Mouse (Mus musculus): Measurements from ENCODE around the gene Gm43517. TPM values are rescaled to one million over a fixed set of nuclear protein-coding genes. Genes with fewer than 3 reads are reported as not detected.

Gm43517 gene
- total RNA-seq, 1 experiment = not detected

DNA sequence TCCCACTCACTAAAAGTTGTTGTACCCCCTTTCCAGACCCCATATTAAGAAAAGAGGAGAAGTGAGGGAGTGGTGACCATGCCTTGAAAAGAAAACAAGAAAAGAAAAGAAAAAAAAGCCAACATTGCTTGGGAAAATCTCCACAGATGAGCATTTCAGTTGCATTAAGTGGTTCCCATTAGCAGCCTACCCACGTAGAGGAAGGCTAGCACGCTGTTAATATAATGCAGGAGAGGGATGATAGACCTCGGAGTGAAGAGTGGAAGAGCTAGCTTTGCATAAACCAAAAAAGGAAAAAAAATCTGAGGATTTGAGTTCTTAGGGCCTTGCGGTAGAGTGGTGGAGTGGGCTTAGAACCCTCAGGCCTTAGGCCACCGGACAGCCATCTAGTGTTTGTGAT is 11.8 kb upstream of the Gm43517 start:
- Histone ChIP-seq H3K4me3 (ENCODE audit: insufficient read depth in 1 of 2, low read depth in 1 of 2, low read length in 2 of 2, poor library complexity in 1 of 2, severe bottlenecking in 1 of 2) (no peak overlapping the region), H3K9ac (ENCODE audit: insufficient read depth, low read depth, low read length, poor library complexity, severe bottlenecking) (no peak overlapping the region), H3K4me1 (ENCODE audit: control insufficient read depth in 2 of 2, insufficient read depth in 2 of 2, low read length in 2 of 2, poor library complexity in 1 of 2) (no peaks in the 10 kb centered on the region), H3K27ac (ENCODE audit: insufficient read depth, low read depth, low read length, poor library complexity, severe bottlenecking) (no peak overlapping the region), H3K36me3 (ENCODE audit: control insufficient read depth, insufficient read depth, low read length, poor library complexity, severe bottlenecking) (no peaks in the 10 kb centered on the region), H3K9me3 (ENCODE audit: control insufficient read depth, insufficient read depth, low read depth, low read length) (no peaks in the 10 kb centered on the region)
- no peak for DNase-seq (ENCODE audit: low read depth, low spot score)
- no peak for TF ChIP-seq CHD2 (IDR thresholded peaks at IDR 0.05; ENCODE audit: low read depth, low read length)
- TF ChIP-seq HCFC1 (IDR thresholded peaks at IDR 0.05; ENCODE audit: borderline replicate concordance, insufficient read depth, low read length) = no peak
- TF ChIP-seq ZC3H11A (IDR thresholded peaks at IDR 0.05; ENCODE audit: borderline replicate concordance, low read depth, low read length) = no peak
- TF ChIP-seq ZNF384 (IDR thresholded peaks at IDR 0.05; ENCODE audit: low read depth, low read length) = no peak
- TF ChIP-seq MAFK (IDR thresholded peaks at IDR 0.05; ENCODE audit: insufficient read depth, low read depth, low read length) = no peak
- in situ Hi-C loops (cut with MboI; ENCODE audit: low sequenced_read_pairs in 2 of 2, unreplicated experiment in 2 of 2) = loop anchor here (25.0 kb wide), 2 partner anchors 1564 to 1589 kb away; no protein-coding TSS in a partner anchor

DNA sequence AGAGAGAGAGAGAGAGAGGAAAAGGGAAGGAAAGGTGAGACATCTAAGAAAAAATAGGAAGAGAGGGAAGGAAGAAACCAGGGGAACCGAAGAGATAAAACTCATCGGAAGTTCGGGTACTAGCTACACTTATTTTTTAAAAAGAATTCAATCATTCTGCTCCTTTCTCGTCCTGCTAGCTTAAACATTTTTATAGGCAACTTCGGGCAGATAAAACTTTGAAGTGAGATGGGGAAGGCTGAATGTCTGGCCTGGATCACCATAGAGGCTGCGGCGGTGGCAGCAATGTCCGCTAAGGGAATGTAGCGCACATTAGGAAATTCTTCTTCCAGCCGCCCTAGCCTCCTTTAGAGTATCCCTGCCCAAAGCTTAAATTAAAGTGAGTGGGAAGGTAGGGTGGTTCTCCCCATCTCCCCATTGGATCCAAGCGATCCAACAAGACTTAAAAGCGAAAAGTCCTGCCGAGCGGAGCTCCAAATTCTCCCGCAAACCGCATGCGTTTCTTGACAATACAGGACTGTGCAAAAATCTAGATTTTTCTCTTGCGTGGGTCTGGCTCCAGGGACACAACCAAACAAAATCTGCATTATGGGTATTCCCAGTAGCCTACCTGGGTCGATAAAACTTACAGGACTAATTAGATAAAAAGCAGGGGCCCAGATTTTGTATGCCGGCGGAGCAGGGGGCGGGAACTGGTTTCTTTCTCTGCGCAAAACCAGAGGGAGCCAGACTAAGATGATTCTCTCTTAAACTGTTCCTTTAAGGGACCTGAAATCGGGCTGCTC is 11.0 kb upstream of the Gm43517 start:
- in situ Hi-C loops (cut with MboI; ENCODE audit: low sequenced_read_pairs in 2 of 2, unreplicated experiment in 2 of 2) = loop anchor here (25.0 kb wide), 2 partner anchors 1563 to 1588 kb away; no protein-coding TSS in a partner anchor
- no peak overlapping the region for H3K9ac ChIP-seq (ENCODE audit: insufficient read depth, low read depth, low read length, poor library complexity, severe bottlenecking)
- H3K4me1 ChIP-seq (ENCODE audit: control insufficient read depth in 2 of 2, insufficient read depth in 2 of 2, low read length in 2 of 2, poor library complexity in 1 of 2) = no peaks in the 10 kb centered on the region
- H3K36me3 ChIP-seq (ENCODE audit: control insufficient read depth, insufficient read depth, low read length, poor library complexity, severe bottlenecking) = no peaks in the 10 kb centered on the region
- TF ChIP-seq MAFK (IDR thresholded peaks at IDR 0.05; ENCODE audit: insufficient read depth, low read depth, low read length) (no peak), HCFC1 (IDR thresholded peaks at IDR 0.05; ENCODE audit: borderline replicate concordance, insufficient read depth, low read length) (no peak), CHD2 (IDR thresholded peaks at IDR 0.05; ENCODE audit: low read depth, low read length) (no peak), ZC3H11A (IDR thresholded peaks at IDR 0.05; ENCODE audit: borderline replicate concordance, low read depth, low read length) (no peak), ZNF384 (IDR thresholded peaks at IDR 0.05; ENCODE audit: low read depth, low read length) (no peak)
- peak overlapping the region; percentile 44 to 59 for H3K4me3 ChIP-seq (ENCODE audit: insufficient read depth in 1 of 2, low read depth in 1 of 2, low read length in 2 of 2, poor library complexity in 1 of 2, severe bottlenecking in 1 of 2)
- H3K27ac ChIP-seq (ENCODE audit: insufficient read depth, low read depth, low read length, poor library complexity, severe bottlenecking) = no peak overlapping the region
- H3K9me3 ChIP-seq (ENCODE audit: control insufficient read depth, insufficient read depth, low read depth, low read length) = no peaks in the 10 kb centered on the region
- DNase-seq (ENCODE audit: low read depth, low spot score) = no peak

DNA sequence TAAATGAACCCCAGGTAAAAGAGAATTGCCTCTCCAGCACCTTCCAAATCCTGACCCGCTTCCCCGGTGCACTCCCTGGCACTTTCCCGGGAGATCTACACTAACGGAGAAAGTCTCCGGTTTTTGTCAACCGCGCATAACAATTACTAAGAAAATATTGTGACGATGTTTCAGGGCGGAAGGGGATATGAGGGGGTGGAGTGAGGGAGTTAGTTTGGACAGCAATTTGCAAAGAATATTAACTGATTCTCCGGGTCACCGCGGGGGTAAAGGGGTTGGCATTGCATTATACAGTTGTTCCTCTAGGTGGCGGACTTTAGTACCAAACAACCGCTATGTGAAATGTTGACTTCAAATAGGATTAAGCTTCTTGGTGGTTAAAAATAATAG is 10.4 kb upstream of the Gm43517 start:
- TF ChIP-seq HCFC1 (IDR thresholded peaks at IDR 0.05; ENCODE audit: borderline replicate concordance, insufficient read depth, low read length) (no peak), MAFK (IDR thresholded peaks at IDR 0.05; ENCODE audit: insufficient read depth, low read depth, low read length) (no peak), CHD2 (IDR thresholded peaks at IDR 0.05; ENCODE audit: low read depth, low read length) (no peak), ZNF384 (IDR thresholded peaks at IDR 0.05; ENCODE audit: low read depth, low read length) (no peak), ZC3H11A (IDR thresholded peaks at IDR 0.05; ENCODE audit: borderline replicate concordance, low read depth, low read length) (no peak)
- DNase-seq (ENCODE audit: low read depth, low spot score) = no peak
- H3K9ac ChIP-seq (ENCODE audit: insufficient read depth, low read depth, low read length, poor library complexity, severe bottlenecking) = no peak overlapping the region
- no peaks in the 10 kb centered on the region for H3K4me1 ChIP-seq (ENCODE audit: control insufficient read depth in 2 of 2, insufficient read depth in 2 of 2, low read length in 2 of 2, poor library complexity in 1 of 2)
- H3K4me3 ChIP-seq (ENCODE audit: insufficient read depth in 1 of 2, low read depth in 1 of 2, low read length in 2 of 2, poor library complexity in 1 of 2, severe bottlenecking in 1 of 2) = peak overlapping the region; percentile 44 to 59
- no peak overlapping the region for H3K27ac ChIP-seq (ENCODE audit: insufficient read depth, low read depth, low read length, poor library complexity, severe bottlenecking)
- no peaks in the 10 kb centered on the region for H3K36me3 ChIP-seq (ENCODE audit: control insufficient read depth, insufficient read depth, low read length, poor library complexity, severe bottlenecking)
- H3K9me3 ChIP-seq (ENCODE audit: control insufficient read depth, insufficient read depth, low read depth, low read length) = no peaks in the 10 kb centered on the region
- in situ Hi-C loops (cut with MboI; ENCODE audit: low sequenced_read_pairs in 2 of 2, unreplicated experiment in 2 of 2) = loop anchor here (25.0 kb wide), 2 partner anchors 1563 to 1588 kb away; no protein-coding TSS in a partner anchor

DNA sequence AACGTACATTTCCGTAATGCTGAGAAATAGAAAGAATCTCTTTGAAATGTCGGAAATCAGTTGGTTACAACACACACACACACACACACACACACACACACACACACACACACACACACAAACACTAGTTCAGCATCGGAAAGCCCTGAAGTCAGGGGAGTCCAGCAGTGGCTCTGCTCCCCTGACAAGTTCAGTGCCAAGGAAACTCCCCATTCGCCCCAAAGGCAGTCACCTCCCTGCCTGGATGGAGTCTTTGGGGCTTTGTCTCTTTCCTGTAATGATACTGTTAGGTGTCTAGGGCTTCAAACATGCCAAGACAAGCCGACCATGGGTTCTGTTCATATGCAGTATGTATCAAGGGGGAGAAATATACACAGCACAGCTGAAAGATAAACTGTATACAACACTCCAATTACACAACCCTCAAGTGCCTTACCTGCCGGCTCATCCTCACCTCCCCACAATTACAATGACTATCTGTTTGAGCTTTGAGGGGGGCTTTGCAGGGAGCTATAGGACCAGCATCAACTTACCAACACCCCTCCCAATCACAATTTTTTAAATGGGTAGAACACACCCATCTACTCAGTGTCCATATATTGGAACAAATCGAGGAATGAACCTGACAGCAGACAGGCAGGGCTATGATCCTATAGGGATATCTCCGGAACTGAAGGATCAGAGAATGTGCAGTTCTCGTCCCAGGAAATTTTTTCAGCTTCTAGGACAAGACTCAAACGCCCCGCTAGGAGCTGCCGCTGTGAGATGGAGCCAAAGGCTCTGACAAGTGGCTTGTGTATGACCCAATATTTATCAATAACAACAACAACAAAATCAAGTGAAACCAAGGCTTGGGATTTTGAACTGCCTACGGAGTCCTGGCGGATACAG is 9.3 kb upstream of the Gm43517 start:
- no peak for TF ChIP-seq MAFK (IDR thresholded peaks at IDR 0.05; ENCODE audit: insufficient read depth, low read depth, low read length)
- TF ChIP-seq CHD2 (IDR thresholded peaks at IDR 0.05; ENCODE audit: low read depth, low read length) = no peak
- TF ChIP-seq HCFC1 (IDR thresholded peaks at IDR 0.05; ENCODE audit: borderline replicate concordance, insufficient read depth, low read length) = no peak
- TF ChIP-seq ZNF384 (IDR thresholded peaks at IDR 0.05; ENCODE audit: low read depth, low read length) = no peak
- no peak for TF ChIP-seq ZC3H11A (IDR thresholded peaks at IDR 0.05; ENCODE audit: borderline replicate concordance, low read depth, low read length)
- in situ Hi-C loops (cut with MboI; ENCODE audit: low sequenced_read_pairs in 2 of 2, unreplicated experiment in 2 of 2) = no loop called here
- Histone ChIP-seq H3K36me3 (ENCODE audit: control insufficient read depth, insufficient read depth, low read length, poor library complexity, severe bottlenecking) (no peaks in the 10 kb centered on the region), H3K4me1 (ENCODE audit: control insufficient read depth in 2 of 2, insufficient read depth in 2 of 2, low read length in 2 of 2, poor library complexity in 1 of 2) (no peaks in the 10 kb centered on the region), H3K27ac (ENCODE audit: insufficient read depth, low read depth, low read length, poor library complexity, severe bottlenecking) (no peak overlapping the region), H3K9me3 (ENCODE audit: control insufficient read depth, insufficient read depth, low read depth, low read length) (no peaks in the 10 kb centered on the region), H3K9ac (ENCODE audit: insufficient read depth, low read depth, low read length, poor library complexity, severe bottlenecking) (no peak overlapping the region), H3K4me3 (ENCODE audit: insufficient read depth in 1 of 2, low read depth in 1 of 2, low read length in 2 of 2, poor library complexity in 1 of 2, severe bottlenecking in 1 of 2) (no peak overlapping the region)
- no peak for DNase-seq (ENCODE audit: low read depth, low spot score)
